Mouse (Mus musculus) heart, adult 2 months (tissue): ENCODE data around the gene Papss2. TPM values are rescaled to one million over a fixed set of nuclear protein-coding genes. Genes with fewer than 3 reads are reported as not detected.
A peak's percentile ranks its signal among the peaks of the same experiment; 100 is the strongest.

Experiments used
- DNase-seq, 2 experiments: peaks; one replicate each; pipeline ENCODE4 v3.0.0; 2021
- H3K27ac ChIP-seq: fragments of 200-600 bp; 2 replicates; pipeline ENCODE4 v1.8.1; 2022
- H3K27me3 ChIP-seq: fragments of 200-500 bp; 2 replicates; pipeline ENCODE4 v1.6.1; 2012; ENCODE audit warnings: mild to moderate bottlenecking, low read length, inconsistent platforms, mixed read lengths; ENCODE audit not compliant: control insufficient read depth, insufficient read depth
- H3K36me3 ChIP-seq: fragments of 200-500 bp; 2 replicates; pipeline ENCODE4 v1.6.1; 2012; ENCODE audit warnings: low read length, inconsistent platforms; ENCODE audit not compliant: control insufficient read depth, insufficient read depth
- H3K4me1 ChIP-seq: fragments of 200-500 bp; 2 replicates; pipeline ENCODE4 v1.6.1; 2011; ENCODE audit warnings: low read length; ENCODE audit not compliant: control insufficient read depth, insufficient read depth
- H3K4me3 ChIP-seq: fragments of 200-600 bp; 2 replicates; pipeline ENCODE4 v1.8.1; 2022
- H3K79me2 ChIP-seq: fragments of 200-500 bp; replicated peaks from 2 replicates; pipeline ENCODE4 v1.6.1; 2012; ENCODE audit warnings: mild to moderate bottlenecking, inconsistent platforms, low read length, moderate library complexity, mixed read lengths; ENCODE audit not compliant: control insufficient read depth, insufficient read depth
- H3K9ac ChIP-seq: fragments of 200-500 bp; 2 replicates; pipeline ENCODE4 v1.6.1; 2012; ENCODE audit warnings: low read depth, mild to moderate bottlenecking, control low read depth, inconsistent platforms, low read length, mixed read lengths
- CTCF ChIP-seq: fragments of 200-600 bp; IDR thresholded peaks from 2 replicates; pipeline ENCODE4 v1.8.1; 2022; ENCODE audit warnings: antibody characterized with exemption, mild to moderate bottlenecking, moderate library complexity
- EP300 ChIP-seq: fragments of 200-500 bp; IDR thresholded peaks from 2 replicates; pipeline ENCODE4 v1.6.1; 2011; ENCODE audit warnings: low read depth, low read length, control low read depth; ENCODE audit not compliant: insufficient read depth
- POLR2A ChIP-seq: fragments of 200-500 bp; IDR thresholded peaks from 2 replicates; pipeline ENCODE4 v1.6.1; 2011; ENCODE audit warnings: mild to moderate bottlenecking, low read depth, low read length, control low read depth; ENCODE audit not compliant: insufficient read depth
- WGBS: fragments of 180-500 bp; shearing (Covaris S2); methylation state at CpG from one replicate; pipeline ENCODE4 v1.1.7; 2018; 5-methylcytosine and 5-hydroxymethylcytosine counted together
- intact Hi-C: fragments of 180-260 bp; cut with DNase I; formaldehyde crosslinking; loops from one replicate; pipeline ENCODE4 v1.15.1; 2025
- long read RNA-seq: library from polyadenylated mRNA; stranded (forward); transcript quantifications from one replicate; pipeline ENCODE4 v2.0.0, GENCODE M21; 2021
- polyA plus RNA-seq: library from polyadenylated mRNA; depleted of rRNA; stranded (reverse); fragments of >200 nt; gene quantifications from 2 replicates; pipeline ENCODE4 v1.2.3, GENCODE M21; 2012; rRNA removed
- total RNA-seq, 2 experiments: library from RNA; stranded (reverse); gene quantifications; 2 replicates each; pipeline ENCODE4 v1.2.3; 2021

Gene Papss2
- total RNA-seq (10 to 100 TPM; 12.2 to 14.0 TPM), polyA plus RNA-seq (6.2 and 9.1 TPM in 2 replicates)
- long read RNA-seq, partial matches to known transcripts = 2 of 8 reads
- long read RNA-seq, other reads (novel, unspliced or antisense) = 4 of 8 reads

DNA sequence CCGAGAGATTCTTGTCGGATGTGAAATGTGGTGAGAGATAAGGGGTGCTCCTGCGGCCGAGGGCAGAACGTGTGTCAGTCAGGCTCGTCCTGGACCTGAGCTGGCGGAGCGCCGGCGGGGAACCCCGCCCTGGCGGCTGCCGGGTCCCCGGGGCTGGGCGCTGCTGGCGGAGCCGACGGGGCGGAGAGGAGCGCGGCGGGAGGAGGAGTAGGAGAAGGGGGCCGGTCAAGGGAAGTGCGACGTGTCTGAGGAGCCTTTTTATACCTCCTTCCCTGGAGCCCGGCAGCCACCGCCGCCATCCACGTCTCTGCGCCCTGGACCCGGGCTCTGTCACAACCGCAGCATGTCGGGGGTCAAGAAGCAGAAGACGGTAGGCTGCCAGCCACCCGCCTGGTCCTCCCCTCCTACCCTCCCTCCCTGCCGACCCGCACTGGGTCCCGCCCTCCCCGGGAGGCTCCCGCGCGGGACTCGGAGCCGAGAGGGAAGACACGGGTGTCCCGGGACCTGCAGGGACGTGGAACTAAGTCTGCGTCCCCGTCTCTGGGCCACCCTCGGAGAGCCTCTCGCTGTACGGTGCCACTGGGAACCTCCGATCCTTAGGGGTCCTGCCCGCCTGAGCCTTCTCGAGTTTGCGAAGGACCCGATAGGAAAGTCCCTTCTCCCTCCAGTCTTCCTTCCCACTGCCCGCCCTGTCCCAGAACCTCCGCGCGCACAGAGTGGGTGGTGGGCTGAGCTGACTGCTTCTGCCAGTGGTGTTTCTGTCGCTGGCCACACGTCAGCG is at the start of gene Papss2:
Papss2 (plus strand) TSS at position 285 of the 781 bp plus-strand sequence.
- TF ChIP-seq CTCF (0 out of 2 replicates have a peak, but pooled peaks have one; percentile 8), POLR2A (peak; percentile 74), EP300 (0 out of 2 replicates have a peak, but pooled peaks have one; percentile 7)
- Histone ChIP-seq H3K27ac (peak within 1 kb of the TSS; percentile 90), H3K4me1 (peaks cover 3% of the 10 kb centered on the region; the same call in 1 of the 2 replicates), H3K36me3 (no peaks in the 10 kb centered on the region; the same call in 1 of the 2 replicates), H3K79me2 (no peaks in the 10 kb centered on the region), H3K27me3 (no peaks in the 10 kb centered on the region), H3K4me3 (peak within 1 kb of the TSS; percentile 85), H3K9ac (peak within 1 kb of the TSS; percentile 80)
- WGBS = under 1% methylated on average over 63 of the region's 64 CpGs
- peak; percentile 87 to 88 for DNase-seq
- intact Hi-C loops = loop anchor here (2.0 to 5.0 kb wide), 3 partner anchors 39 to 162 kb away; partner anchors contain the start of gene Pten

DNA sequence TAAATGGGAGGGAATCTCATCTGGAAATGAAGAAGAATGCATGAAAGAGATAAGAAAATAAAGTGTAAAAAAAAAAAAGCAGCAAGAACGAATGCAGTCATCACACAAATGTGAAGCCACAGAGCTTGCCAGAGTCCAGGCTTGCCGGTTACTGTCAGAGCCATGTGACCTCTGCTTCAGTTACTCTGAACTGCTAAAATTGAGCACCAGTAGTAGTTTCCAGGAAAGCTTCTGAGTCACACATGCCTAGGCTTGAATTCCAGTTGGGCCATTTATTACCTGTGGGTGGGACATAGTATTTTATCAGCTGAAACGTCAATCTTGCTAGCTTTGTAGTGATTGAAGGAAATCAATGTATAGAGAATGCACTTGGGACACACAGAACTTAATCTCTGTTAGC is 48.2 kb upstream of the Papss2 start:
- no peaks in the 10 kb centered on the region for H3K36me3 ChIP-seq
- H3K27ac ChIP-seq = no peak overlapping the region
- no peak overlapping the region for H3K4me3 ChIP-seq
- DNase-seq = peak in 1 of 2 experiments; percentile 31
- H3K4me1 ChIP-seq = peaks cover 6% of the 10 kb centered on the region
- TF ChIP-seq EP300 = no peak
- no peak for TF ChIP-seq CTCF
- TF ChIP-seq POLR2A = no peak
- intact Hi-C loops = no loop called here
- WGBS = 40% methylated on average over 3 of the region's 3 CpGs
- H3K27me3 ChIP-seq = no peaks in the 10 kb centered on the region
- no peak overlapping the region for H3K9ac ChIP-seq
- no peaks in the 10 kb centered on the region for H3K79me2 ChIP-seq

- intact Hi-C loops = no loop called here
- no peaks in the 10 kb centered on the region for H3K27me3 ChIP-seq
- H3K79me2 ChIP-seq = no peaks in the 10 kb centered on the region
- H3K27ac ChIP-seq = no peak overlapping the region
- DNase-seq = no peak
- H3K9ac ChIP-seq = no peak overlapping the region
- H3K4me3 ChIP-seq = no peak overlapping the region
- 88% methylated on average over 15 of the region's 15 CpGs for WGBS
- peaks cover 6% of the 10 kb centered on the region for H3K4me1 ChIP-seq
- TF ChIP-seq POLR2A = no peak
- TF ChIP-seq CTCF = no peak
- no peak for TF ChIP-seq EP300
- no peaks in the 10 kb centered on the region for H3K36me3 ChIP-seq
These were observed 47.4 kb upstream of the Papss2 start for GRCm38 (mm10) chr19:32548202-32548601.

- Histone ChIP-seq H3K9ac (no peak overlapping the region), H3K4me3 (no peak overlapping the region), H3K36me3 (no peaks in the 10 kb centered on the region), H3K79me2 (no peaks in the 10 kb centered on the region), H3K4me1 (peaks cover 7% of the 10 kb centered on the region), H3K27me3 (no peaks in the 10 kb centered on the region), H3K27ac (peak overlapping the region; percentile 33; the same call in 1 of the 2 replicates)
- peak in 1 of 2 experiments; percentile 24 for DNase-seq
- WGBS = 49% methylated on average over 5 of the region's 5 CpGs
- TF ChIP-seq CTCF = no peak
- no peak for TF ChIP-seq POLR2A
- TF ChIP-seq EP300 = no peak
- intact Hi-C loops = no loop called here
These were observed 45.1 kb upstream of the Papss2 start for GRCm38 (mm10) chr19:32550446-32550845.

GRCm38 (mm10) chr19:32551442-32551841 is 44.1 kb upstream of the Papss2 start:
- H3K4me1 ChIP-seq = peaks cover 7% of the 10 kb centered on the region
- H3K36me3 ChIP-seq = no peaks in the 10 kb centered on the region
- no peak overlapping the region; the same call in 1 of the 2 replicates for H3K27ac ChIP-seq
- no peak overlapping the region for H3K4me3 ChIP-seq
- TF ChIP-seq EP300 (no peak), CTCF (no peak), POLR2A (no peak)
- intact Hi-C loops = no loop called here
- peak in 1 of 2 experiments; percentile 30 for DNase-seq
- no peaks in the 10 kb centered on the region for H3K79me2 ChIP-seq
- WGBS = 40% methylated on average over 3 of the region's 3 CpGs
- H3K9ac ChIP-seq = no peak overlapping the region
- no peaks in the 10 kb centered on the region for H3K27me3 ChIP-seq

- Histone ChIP-seq H3K9ac (no peak overlapping the region), H3K79me2 (no peaks in the 10 kb centered on the region), H3K27me3 (no peaks in the 10 kb centered on the region), H3K36me3 (no peaks in the 10 kb centered on the region), H3K4me3 (no peak overlapping the region), H3K27ac (peak overlapping the region; percentile 34; the same call in 1 of the 2 replicates), H3K4me1 (peaks cover 7% of the 10 kb centered on the region)
- intact Hi-C loops = no loop called here
- TF ChIP-seq CTCF (no peak), POLR2A (no peak), EP300 (no peak)
- WGBS = 49% methylated on average over 1 of the region's 1 CpGs
- DNase-seq = peak in 1 of 2 experiments; percentile 12
These were observed 43.5 kb upstream of the Papss2 start for GRCm38 (mm10) chr19:32552106-32552505.
